Mouse (Mus musculus) cerebellum, adult 18-20 months (tissue): ENCODE results near the gene Frmpd4.

ENCODE experiments used
- DNase-seq, 2 experiments: peaks; one replicate each; pipeline ENCODE4 v3.0.0; 2021

Gene Frmpd4

GRCm38 (mm10) chrX:168123589-168123965, 453.5 kb downstream of the Frmpd4 start:
- DNase-seq, result no peak

- DNase-seq, result peak; percentile 17 to 50
These were observed 454.0 kb downstream of the Frmpd4 start for GRCm38 (mm10) chrX:168122806-168123588.

GRCm38 (mm10) chrX:168041589-168041988, 535.4 kb downstream of the Frmpd4 start:
- DNase-seq, result no peak

DNA sequence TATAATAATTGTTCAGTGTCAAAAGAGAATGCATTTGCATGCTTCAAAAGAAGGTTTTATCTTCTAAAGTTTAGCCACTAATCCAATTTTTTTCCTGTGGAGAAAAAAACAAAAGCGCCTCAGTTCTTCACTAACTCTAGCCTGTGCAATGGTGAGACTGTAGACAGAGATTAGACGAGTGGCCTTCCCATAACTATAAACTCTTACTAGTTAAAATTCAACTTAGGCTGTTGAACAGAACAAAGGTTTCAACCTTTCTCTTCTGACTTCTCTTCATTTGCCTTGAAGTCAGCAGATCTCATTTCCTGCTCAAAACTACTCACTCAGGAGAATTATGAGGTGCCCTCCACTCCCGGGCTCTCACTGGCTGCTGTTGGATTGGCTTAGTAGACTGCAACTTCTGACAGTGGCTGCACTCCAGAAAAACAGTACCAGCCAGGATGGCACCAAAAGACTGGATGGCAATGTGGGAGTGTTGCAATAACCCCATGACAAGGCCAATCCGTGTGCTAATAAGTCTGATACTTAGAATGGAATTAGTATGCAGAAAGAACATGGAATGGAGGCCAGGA, 556.4 kb downstream of the Frmpd4 start:
- no peak for DNase-seq

DNA sequence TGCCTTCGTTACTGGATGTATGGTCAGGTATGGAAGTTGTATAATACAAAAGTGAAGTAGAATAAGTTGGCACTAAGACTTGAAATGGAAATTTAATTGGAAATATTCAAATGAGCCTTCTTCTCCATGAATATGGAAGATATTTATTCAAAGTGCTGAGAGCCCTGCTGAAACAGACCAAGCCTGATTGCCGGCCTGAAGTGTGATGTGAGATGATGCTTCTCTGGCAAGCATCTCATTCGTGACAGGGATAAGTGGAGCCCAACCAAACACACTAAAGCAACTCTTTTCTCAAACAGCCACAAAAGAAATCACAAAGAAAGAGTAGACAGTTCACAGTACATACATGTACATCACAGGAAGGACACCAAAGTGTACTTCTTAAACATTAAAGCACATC, 559.2 kb downstream of the Frmpd4 start:
- no peak for DNase-seq

DNA sequence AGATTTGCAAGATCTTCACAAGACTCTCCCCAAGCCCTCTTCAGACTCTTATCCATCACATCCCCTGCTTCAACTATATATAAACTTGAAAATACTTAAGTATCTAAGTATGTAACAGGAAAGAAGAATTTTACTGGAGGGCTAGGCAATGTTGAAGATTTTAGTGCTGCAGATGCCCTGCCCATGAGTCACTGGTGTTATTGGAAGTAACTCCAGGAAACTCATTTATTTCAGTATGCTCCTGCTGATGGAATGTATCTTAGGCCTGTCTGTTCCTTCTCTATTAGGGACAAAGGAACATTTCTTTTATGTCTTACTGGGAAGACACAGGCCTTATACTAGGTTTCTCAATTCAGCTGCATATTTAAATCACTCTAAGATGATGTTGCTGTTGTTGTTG, 592.2 kb downstream of the Frmpd4 start:
- DNase-seq, result no peak

DNA sequence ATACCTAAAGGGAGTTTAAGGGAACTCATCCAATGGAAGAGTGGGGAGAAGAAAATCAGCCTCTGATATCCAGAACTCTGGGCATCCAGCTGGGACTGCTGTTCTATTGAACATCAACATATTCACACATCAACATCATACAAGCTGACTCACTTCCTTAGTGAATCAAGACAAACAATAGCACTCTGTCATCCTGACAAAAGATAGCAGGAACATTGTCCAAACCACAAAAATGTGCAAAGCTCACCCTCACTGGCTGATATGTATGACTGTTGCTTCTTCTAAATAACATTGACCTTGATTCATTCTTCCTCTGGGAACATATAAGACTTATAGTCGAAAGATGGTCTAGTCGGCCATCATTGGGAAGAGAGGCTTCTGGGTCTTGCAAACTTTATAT, 625.8 kb downstream of the Frmpd4 start:
- DNase-seq, result no peak

DNA sequence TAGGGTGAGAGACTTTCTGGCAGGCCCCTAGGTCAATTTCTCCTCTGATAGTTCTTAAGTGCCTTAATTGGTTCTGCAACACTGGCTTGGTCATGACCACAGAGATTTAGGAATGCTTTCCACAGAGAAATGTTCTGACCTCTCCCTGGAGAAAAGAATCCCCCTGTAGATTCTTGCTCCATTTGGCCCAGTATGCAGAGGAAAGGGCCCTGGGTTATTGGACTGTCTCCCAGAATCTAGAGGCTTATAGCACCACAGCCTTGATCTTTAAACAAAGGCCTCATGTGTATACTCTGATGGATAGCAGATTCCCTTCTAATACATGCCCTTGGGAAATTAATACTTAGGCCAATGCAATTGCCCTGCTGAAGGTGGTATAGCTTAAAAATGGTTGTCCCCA, 667.5 kb downstream of the Frmpd4 start:
- no peak for DNase-seq

DNA sequence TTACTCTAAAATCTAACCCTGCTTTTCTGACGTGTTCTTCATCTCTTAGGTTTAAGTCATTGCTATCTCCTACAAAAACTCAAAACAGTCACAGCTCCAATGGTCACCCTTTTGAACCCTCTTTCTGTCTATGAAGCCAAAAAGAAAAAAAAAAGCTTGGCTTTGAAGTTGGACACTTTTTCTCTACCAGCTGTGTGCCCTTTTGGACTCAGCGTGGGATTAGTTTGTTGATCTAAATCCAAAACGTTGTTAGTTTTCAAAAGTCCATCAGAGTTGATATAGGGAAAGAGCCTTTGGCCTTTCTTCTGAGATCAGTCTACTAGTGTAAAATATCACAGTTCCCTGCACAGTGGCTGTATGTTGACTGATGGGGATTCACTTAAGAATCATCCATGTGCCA, 676.0 kb downstream of the Frmpd4 start:
- DNase-seq, result no peak

- DNase-seq, result no peak
These were observed 722.2 kb downstream of the Frmpd4 start for GRCm38 (mm10) chrX:167854821-167855220.

GRCm38 (mm10) chrX:167832543-167832942, 744.5 kb downstream of the Frmpd4 start:
- no peak for DNase-seq

GRCm38 (mm10) chrX:167828456-167828855, 748.6 kb downstream of the Frmpd4 start:
- DNase-seq, result no peak

DNA sequence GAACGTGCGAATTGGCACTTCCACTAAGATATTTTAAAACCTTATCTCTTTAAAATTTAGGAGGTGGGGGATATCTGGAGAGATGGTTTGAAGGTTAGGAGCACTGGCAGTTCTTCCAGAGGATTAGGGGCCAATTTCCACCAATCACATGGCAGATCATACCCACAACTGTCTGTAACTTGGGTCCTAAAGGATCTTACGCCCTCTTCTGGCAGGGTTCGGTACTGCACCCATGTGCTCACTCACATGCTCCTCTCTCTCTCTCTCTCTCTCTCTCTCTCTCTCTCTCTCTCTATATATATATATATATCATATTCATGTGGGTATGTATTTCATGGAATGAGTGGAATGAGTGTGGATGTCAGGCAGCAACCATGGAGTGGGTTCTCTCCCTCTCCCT, 759.7 kb downstream of the Frmpd4 start:
- no peak for DNase-seq

- no peak for DNase-seq
These were observed 766.9 kb downstream of the Frmpd4 start for GRCm38 (mm10) chrX:167810120-167810519.

- no peak for DNase-seq
These were observed 768.5 kb downstream of the Frmpd4 start for GRCm38 (mm10) chrX:167808572-167808971.

GRCm38 (mm10) chrX:167788737-167789136, 788.3 kb downstream of the Frmpd4 start:
- no peak for DNase-seq

- DNase-seq, result no peak
These were observed 793.5 kb downstream of the Frmpd4 start for GRCm38 (mm10) chrX:167783526-167783925.

DNA sequence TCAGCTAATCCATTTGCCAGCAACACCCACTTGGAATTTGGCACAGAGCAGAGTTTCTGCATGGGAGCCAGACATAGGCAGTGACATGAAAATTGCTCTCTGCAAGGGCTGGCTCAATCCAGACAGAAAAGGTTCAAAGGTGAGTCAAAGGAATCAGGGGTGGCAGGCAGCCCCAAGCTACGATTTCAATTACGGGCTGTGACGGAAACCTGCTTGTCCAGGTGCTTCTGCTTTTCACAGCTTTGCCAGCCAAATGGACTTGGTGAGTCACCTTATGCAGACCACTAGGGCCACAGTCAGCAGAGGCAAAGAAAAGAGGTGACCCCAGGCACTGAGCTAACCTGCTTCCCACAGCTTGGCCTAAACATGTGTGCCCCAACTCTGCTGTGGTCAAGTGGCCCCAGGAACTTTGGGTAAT, 857.5 kb downstream of the Frmpd4 start:
- peak; percentile 14 to 17 for DNase-seq

DNA sequence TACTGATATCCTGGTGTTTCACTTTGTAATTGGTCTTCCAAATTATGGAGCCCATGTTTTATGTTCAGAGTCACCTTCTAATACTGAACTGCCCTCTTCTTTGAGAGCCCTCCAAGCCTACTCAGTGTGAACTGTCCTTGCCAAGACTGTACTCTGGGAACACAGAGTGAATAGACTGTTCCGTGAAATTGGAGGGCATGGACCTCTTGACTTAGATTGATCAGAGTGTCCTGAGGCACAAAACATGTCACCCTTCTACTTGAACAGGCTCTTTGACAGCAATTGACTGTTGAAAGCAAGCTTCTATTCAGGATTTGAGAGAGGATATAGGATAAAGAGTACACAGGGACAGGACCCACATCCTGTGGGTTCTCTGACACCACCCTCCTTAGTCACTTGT, 857.9 kb downstream of the Frmpd4 start:
- DNase-seq, result peak in 1 of 2 experiments; percentile 2

- DNase-seq, result peak in 1 of 2 experiments; percentile 0
These were observed 922.1 kb downstream of the Frmpd4 start for GRCm38 (mm10) chrX:167654806-167655495.

- no peak for DNase-seq
These were observed 922.8 kb downstream of the Frmpd4 start for GRCm38 (mm10) chrX:167654249-167654648.

- DNase-seq, result no peak
These were observed 979.3 kb downstream of the Frmpd4 start for GRCm38 (mm10) chrX:167597639-167598217.

DNA sequence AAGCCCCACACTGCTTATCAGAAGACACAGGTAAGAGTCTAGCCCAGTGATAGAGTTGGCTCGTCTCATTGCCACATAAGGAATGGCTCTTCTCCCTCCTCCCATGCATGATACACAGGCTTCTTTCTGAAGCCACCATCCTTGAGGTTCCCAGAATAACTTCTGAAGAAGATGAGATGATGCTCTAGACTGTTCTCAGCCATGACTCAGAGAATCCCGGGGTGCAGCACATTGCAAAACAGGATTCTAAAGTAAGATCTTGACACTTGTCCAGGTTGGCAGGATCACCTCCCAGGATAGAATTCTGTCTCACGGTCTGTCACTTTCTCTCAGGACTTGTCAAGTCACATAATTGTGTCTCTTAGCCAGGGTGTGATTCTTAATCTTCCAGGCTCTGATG, 1024.2 kb downstream of the Frmpd4 start:
- DNase-seq, result no peak

GRCm38 (mm10) chrX:167523151-167523550, 1053.9 kb downstream of the Frmpd4 start:
- peak in 1 of 2 experiments; percentile 10 for DNase-seq
